Mouse (Mus musculus) inflammation-experienced regulatory T-cells, adult 16 weeks (primary cell): ENCODE results near the gene Gm15127. TPM values are rescaled to one million over a fixed set of nuclear protein-coding genes. Genes with fewer than 3 reads are reported as not detected.

ENCODE experiments used
- polyA plus RNA-seq: library from polyadenylated mRNA; unstranded; fragments of 100-300 nt; shearing (Covaris generic); gene quantifications from one replicate; pipeline ENCODE4 v1.2.1, GENCODE M21; 2017

Gm15127 gene
- polyA plus RNA-seq = not detected

GRCm38 (mm10) chrX:148663298-148663697, at the start of gene Gm15127:
Gm15127 (plus strand) TSS chrX:148663598.

GRCm38 (mm10) chrX:148615053-148615452, 48.3 kb upstream of the Gm15127 start, which contains the start of gene Gm8334:
Gm8334 (minus strand) TSS chrX:148615153.

Other genes starting within 250 kb of the Gm15127 start
- gene Gm15114, start 174.6 kb upstream of the Gm15127 start, polyA plus RNA-seq = not detected
- not detected for gene Gm8334, start 48.4 kb upstream of the Gm15127 start, polyA plus RNA-seq
- not detected for gene Luzp4, start 194.0 kb downstream of the Gm15127 start, polyA plus RNA-seq